Mouse (Mus musculus) hindbrain, embryonic 13.5 days (tissue): ENCODE measurements around the gene Hsd11b2. TPM values are rescaled to one million over a fixed set of nuclear protein-coding genes. Genes with fewer than 3 reads are reported as not detected.
A peak's percentile ranks its signal among the peaks of the same experiment; 100 is the strongest.
"Not testable (repeated sequence)": the region's sequence is repeated elsewhere in the genome, so short reads cannot be mapped to it uniquely, and the experiment has no call there.

Source experiments
- ATAC-seq: fragments of 200-750 bp; cut with Nextera tagmentation; 2 replicates; pipeline ENCODE4 v1.8.0; 2017; ENCODE audit warnings: moderate TSS enrichment; ENCODE audit not compliant: low FRiP score
- H3K27ac ChIP-seq: fragments of 300-500 bp; sonication (generic); 2 replicates; pipeline ENCODE4 v1.5.1; 2015; ENCODE audit warnings: inconsistent platforms, mild to moderate bottlenecking, moderate library complexity
- H3K27me3 ChIP-seq: fragments of 300-500 bp; sonication (generic); 2 replicates; pipeline ENCODE4 v1.6.1; 2015; ENCODE audit warnings: mild to moderate bottlenecking, inconsistent platforms
- H3K36me3 ChIP-seq: fragments of 300-500 bp; sonication (generic); 2 replicates; pipeline ENCODE4 v1.6.1; 2015; ENCODE audit warnings: mild to moderate bottlenecking, inconsistent platforms
- H3K4me1 ChIP-seq: fragments of 300-500 bp; sonication (generic); replicated peaks from 2 replicates; pipeline ENCODE4 v1.6.1; 2015; ENCODE audit warnings: inconsistent platforms
- H3K4me2 ChIP-seq: fragments of 300-500 bp; sonication (generic); 2 replicates; pipeline ENCODE4 v1.6.1; 2015; ENCODE audit warnings: inconsistent platforms, mild to moderate bottlenecking, moderate library complexity
- H3K4me3 ChIP-seq: fragments of 300-500 bp; sonication (generic); 2 replicates; pipeline ENCODE4 v1.5.1; 2015; ENCODE audit warnings: mild to moderate bottlenecking, inconsistent platforms
- H3K9ac ChIP-seq: fragments of 300-500 bp; sonication (generic); 2 replicates; pipeline ENCODE4 v1.6.1; 2015; ENCODE audit warnings: mild to moderate bottlenecking, inconsistent platforms
- H3K9me3 ChIP-seq: fragments of 300-500 bp; sonication (generic); 2 replicates; pipeline ENCODE4 v1.6.1; 2016; ENCODE audit warnings: inconsistent platforms
- WGBS: fragments of 180-500 bp; shearing (Covaris S2); methylation state at CpG from one replicate; pipeline ENCODE4 v1.1.7; 2015; 5-methylcytosine and 5-hydroxymethylcytosine counted together
- polyA plus RNA-seq: library from polyadenylated mRNA; unstranded; fragments of >200 nt; fragmentation: Nextera tagmentation; extraction: Ambion mirVana; gene quantifications from 2 replicates; pipeline ENCODE4 v1.2.1, GENCODE M21; 2015

The Hsd11b2 gene
- polyA plus RNA-seq, 1 experiment from 2014 or later: 11.0 TPM

DNA sequence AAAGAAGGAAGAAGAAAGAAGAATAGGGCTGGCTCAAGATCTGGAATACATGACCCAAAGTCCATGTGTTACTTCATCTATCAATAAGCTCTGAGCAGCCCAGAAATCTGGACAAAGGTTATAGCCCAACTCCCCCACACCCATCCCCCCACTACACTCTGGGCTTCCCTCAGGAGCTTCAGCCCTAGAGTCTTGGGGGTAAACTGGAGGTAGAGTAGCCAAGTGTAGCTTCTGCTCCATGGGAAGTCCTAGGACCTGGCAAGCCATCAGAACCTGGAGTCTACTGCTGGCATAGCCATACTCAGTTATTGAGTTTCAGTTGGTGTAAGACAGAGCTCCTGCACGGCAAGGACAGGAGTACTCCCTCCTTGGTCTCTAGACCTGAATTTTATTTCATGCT, 31.0 kb downstream of the Hsd11b2 start:
- Histone ChIP-seq H3K4me3 (no peak overlapping the region), H3K27me3 (no peaks in the 10 kb centered on the region), H3K4me2 (no peak overlapping the region), H3K9ac (no peak overlapping the region), H3K9me3 (no peaks in the 10 kb centered on the region), H3K27ac (no peak overlapping the region), H3K4me1 (peaks cover 13% of the 10 kb centered on the region), H3K36me3 (peaks cover 11% of the 10 kb centered on the region; the same call in 1 of the 2 replicates)
- WGBS: 88% methylated on average over 1 of the region's 1 CpGs
- no peak for ATAC-seq

DNA sequence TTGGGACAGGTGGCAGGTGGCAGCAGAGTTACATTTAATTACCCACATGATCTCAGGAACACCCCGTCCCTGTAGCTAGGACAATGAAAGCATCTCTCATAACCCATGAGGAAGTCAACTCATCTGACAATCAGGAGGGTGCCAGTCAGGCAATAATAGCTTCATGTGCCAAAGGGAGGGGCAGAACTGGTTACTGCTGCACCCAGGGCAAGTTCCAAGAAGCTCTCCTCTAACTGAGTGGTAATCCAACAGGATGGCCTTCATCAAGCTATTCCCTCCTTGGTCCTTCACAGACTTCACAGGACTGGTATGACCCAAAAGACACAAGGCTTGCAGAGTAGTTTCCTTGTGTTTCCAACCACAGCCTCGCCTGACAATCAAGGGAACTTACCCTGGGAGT, 31.5 kb downstream of the Hsd11b2 start:
- H3K4me1 ChIP-seq: peaks cover 7% of the 10 kb centered on the region
- H3K4me3 ChIP-seq: no peak overlapping the region
- no peak for ATAC-seq
- H3K27ac ChIP-seq: no peak overlapping the region
- H3K36me3 ChIP-seq: peaks cover 11% of the 10 kb centered on the region; the same call in 1 of the 2 replicates
- no peak overlapping the region for H3K4me2 ChIP-seq
- H3K9ac ChIP-seq: no peak overlapping the region
- no peaks in the 10 kb centered on the region for H3K27me3 ChIP-seq
- WGBS: 87% methylated on average over 2 of the region's 2 CpGs
- no peaks in the 10 kb centered on the region for H3K9me3 ChIP-seq

DNA sequence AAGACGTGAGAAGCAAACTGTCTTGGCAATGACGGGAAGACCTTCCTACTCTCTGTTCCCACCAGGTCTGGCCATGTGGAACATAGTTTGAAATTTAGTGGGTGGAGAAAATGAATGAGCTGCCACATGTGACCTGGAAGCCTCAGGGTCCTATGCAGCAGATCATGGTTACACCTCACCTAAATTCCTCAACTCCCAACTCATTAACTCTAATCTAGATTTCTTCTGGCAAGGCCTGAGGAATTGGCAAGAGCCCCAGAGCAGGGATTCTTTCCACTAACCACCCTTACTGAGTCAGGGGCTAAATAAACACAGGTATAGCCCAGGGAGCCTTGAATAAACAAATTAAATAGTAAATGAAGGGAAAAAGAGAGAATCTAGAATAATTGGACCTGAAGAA, 33.5 kb downstream of the Hsd11b2 start:
- no peak overlapping the region for H3K4me3 ChIP-seq
- no peaks in the 10 kb centered on the region for H3K27me3 ChIP-seq
- no peak for ATAC-seq
- H3K27ac ChIP-seq: no peak overlapping the region
- H3K4me2 ChIP-seq: no peak overlapping the region
- H3K9me3 ChIP-seq: no peaks in the 10 kb centered on the region
- H3K36me3 ChIP-seq: peaks cover 11% of the 10 kb centered on the region; the same call in 1 of the 2 replicates
- H3K9ac ChIP-seq: no peak overlapping the region
- 94% methylated on average over 2 of the region's 2 CpGs for WGBS
- H3K4me1 ChIP-seq: no peaks in the 10 kb centered on the region

DNA sequence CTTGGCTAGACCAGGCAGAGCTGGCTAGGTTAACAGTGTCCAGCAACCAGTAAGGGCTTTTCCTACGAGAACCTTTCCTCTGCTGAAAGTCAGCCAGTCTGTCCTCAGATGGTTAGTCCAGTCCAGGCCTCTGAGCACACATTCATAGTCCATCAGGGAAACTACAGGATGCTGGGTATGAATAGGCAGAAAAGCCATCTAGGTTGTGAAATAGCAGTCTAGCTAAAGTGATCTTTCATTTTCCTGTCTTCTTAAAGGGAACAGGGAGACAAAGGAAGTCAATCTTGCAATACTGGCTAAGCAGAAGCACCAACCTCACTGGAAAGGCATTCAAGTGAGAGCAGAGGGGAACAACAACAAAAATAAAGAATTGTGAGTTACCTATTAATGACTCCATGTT, 34.3 kb downstream of the Hsd11b2 start:
- Histone ChIP-seq H3K9me3 (no peaks in the 10 kb centered on the region), H3K4me3 (no peak overlapping the region), H3K27me3 (no peaks in the 10 kb centered on the region), H3K9ac (no peak overlapping the region), H3K36me3 (peaks cover 12% of the 10 kb centered on the region), H3K4me1 (no peaks in the 10 kb centered on the region), H3K4me2 (no peak overlapping the region), H3K27ac (no peak overlapping the region)
- ATAC-seq: no peak
- 81% methylated on average over 1 of the region's 1 CpGs for WGBS

DNA sequence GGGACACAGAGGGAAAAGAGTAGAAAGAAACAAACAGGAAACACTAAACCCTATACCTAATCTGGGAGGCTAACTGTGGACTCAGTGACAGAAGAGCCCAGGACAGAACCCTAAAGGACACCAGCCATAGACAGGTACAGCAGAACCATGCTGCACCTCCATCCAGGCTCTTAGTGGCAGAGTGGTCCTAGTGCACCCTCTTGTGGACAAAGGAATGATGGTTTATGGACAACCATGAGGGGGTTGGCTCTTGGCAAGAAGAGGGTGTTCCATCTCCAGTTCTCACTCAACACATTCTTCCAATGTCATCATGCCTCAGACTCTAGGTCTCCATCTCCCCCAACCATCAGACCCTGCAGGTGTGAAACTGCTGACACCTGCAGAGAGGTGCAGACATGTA, 35.5 kb downstream of the Hsd11b2 start:
- Histone ChIP-seq H3K27ac (no peak overlapping the region), H3K9me3 (no peaks in the 10 kb centered on the region), H3K4me3 (no peak overlapping the region), H3K27me3 (no peaks in the 10 kb centered on the region), H3K4me2 (no peak overlapping the region), H3K4me1 (no peaks in the 10 kb centered on the region), H3K9ac (no peak overlapping the region), H3K36me3 (peaks cover 20% of the 10 kb centered on the region)
- peak; percentile 65 for ATAC-seq

DNA sequence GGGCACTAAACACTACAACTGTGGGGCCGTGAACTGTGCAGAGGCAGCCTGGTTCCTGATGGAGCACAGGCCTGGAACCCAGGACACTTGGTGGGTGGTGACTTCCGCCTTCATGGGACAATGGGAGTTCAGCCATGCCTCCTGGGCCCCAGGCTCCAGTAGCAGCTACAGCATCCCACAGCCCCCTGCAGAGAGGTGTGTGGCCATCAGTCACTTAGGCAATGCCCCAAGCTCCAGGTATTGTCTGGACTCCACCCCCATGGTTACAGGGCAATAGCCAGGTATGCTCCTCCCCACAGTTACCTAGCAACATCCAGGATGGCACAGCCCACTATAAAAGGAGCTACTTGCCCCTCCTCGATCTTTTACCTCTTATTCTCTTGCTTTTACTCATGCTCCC, 36.7 kb downstream of the Hsd11b2 start:
- Histone ChIP-seq H3K4me1 (no peaks in the 10 kb centered on the region), H3K27ac (no peak overlapping the region), H3K27me3 (no peaks in the 10 kb centered on the region), H3K9ac (no peak overlapping the region), H3K36me3 (peaks cover 21% of the 10 kb centered on the region), H3K4me3 (no peak overlapping the region), H3K9me3 (no peaks in the 10 kb centered on the region), H3K4me2 (no peak overlapping the region)
- no peak for ATAC-seq
- 66% methylated on average over 3 of the region's 3 CpGs for WGBS

DNA sequence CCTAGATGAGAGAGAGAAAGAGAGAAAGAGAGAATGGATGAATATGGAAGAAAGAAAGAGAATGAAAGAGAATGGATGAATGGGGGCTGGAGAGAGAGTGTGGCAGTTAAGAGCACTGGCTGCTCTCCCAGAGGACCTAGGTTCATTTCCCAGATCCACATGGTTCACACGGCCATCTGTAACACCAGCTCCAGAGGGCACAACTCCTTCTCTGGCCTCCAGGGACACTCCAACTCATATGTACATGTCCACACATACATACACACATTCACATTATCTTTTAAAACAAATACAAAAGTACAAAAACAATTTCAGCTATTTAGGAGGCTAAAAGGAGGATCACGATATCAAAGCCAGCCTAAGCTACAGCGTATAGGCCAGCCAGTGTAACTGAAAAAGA, 44.3 kb downstream of the Hsd11b2 start:
- WGBS: 73% methylated on average over 3 of the region's 3 CpGs
- peaks cover 47% of the 10 kb centered on the region for H3K4me1 ChIP-seq
- H3K36me3 ChIP-seq: peaks cover 17% of the 10 kb centered on the region
- no peak overlapping the region for H3K4me3 ChIP-seq
- no peaks in the 10 kb centered on the region for H3K9me3 ChIP-seq
- no peak overlapping the region for H3K27ac ChIP-seq
- no peak overlapping the region for H3K9ac ChIP-seq
- ATAC-seq: no peak
- H3K27me3 ChIP-seq: no peaks in the 10 kb centered on the region
- no peak overlapping the region for H3K4me2 ChIP-seq

DNA sequence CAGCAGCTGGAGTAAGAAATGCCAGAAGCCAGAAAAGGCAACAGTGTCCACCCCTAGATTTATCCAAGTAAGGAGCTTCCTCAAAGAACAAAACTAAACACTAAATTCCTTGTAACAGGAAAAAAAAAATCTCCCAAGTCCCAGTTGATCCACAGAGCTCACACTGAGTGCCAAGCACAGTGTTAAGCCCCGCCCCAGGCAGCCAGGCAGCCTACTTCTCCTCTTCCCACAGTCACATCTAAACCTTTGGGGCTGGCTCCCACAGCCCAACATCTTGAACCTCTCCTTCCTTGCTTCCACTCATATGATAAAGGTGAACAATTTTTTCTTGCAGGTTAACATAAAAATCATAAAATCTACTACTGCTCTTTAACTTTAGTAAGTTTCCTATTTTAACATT, 45.3 kb downstream of the Hsd11b2 start:
- WGBS: 77% methylated on average over 1 of the region's 1 CpGs
- peak overlapping the region; percentile 35; the same call in 1 of the 2 replicates for H3K9ac ChIP-seq
- no peak overlapping the region for H3K27ac ChIP-seq
- peaks cover 10% of the 10 kb centered on the region for H3K36me3 ChIP-seq
- H3K4me1 ChIP-seq: peaks cover 47% of the 10 kb centered on the region
- no peak overlapping the region; the same call in 1 of the 2 replicates for H3K4me3 ChIP-seq
- H3K9me3 ChIP-seq: no peaks in the 10 kb centered on the region
- ATAC-seq: no peak
- peak overlapping the region; percentile 3; the same call in 1 of the 2 replicates for H3K4me2 ChIP-seq
- H3K27me3 ChIP-seq: no peaks in the 10 kb centered on the region

DNA sequence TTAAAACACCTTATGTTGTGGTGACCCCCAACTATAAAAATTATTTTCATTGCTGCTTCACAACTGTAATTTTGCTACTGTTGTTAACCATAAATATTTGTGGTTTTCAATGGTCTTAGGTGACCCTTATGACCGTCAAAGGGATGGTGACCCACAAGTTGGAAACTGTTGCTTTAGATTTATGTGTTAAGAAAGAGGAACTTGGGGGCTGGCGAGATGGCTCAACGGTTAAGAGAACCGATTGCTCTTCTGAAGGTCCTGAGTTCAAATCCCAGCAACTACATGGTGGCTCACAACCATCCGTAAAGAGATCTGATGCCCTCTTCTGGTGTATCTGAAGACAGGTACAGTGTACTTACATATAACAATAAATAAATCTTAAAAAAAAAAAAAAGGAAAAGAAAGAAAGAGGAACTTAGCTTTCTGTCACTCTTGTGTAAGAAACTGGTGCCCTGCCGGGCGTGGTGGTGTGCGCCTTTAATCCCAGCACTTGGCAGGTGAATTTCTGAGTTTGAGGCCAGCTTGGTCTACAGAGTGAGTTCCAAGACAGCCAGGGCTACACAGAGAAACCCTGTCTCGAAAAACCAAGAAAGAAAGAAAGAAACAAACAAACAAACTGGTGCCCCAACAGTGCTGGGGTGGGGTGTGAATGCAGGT, 46.1 kb downstream of the Hsd11b2 start:
- Histone ChIP-seq H3K4me1 (peaks cover 47% of the 10 kb centered on the region), H3K4me3 (peak overlapping the region; percentile 89), H3K9ac (peak overlapping the region; percentile 92), H3K4me2 (peak overlapping the region; percentile 90), H3K27ac (peak overlapping the region; percentile 95; the same call in 1 of the 2 replicates)
- 84% methylated on average over 9 of the region's 9 CpGs for WGBS
- H3K36me3 ChIP-seq, H3K27me3 ChIP-seq, H3K9me3 ChIP-seq, ATAC-seq: not testable (repeated sequence)

DNA sequence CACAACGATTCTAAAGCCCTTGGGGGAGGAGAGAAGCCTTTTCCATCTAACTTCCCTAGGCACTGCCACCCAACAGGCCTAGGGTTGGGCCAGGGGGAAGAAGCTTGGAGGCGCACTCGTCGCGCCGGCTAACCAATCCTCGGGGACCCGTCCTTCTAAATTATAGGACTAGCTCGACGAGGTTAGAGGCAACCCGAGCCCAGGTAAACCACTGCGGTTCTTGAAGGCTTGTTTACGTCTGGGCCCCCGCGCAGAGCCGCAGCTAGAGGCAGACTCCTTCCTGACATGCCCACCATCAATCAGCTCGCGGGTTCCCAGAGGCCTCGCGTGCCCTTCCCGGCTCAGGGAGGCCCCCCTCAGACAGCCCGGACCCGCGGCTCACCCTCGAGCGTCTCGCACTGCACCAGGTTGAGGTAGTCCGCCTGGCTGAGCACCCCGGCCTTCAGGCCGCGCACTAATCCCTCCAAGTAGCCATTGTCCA, 46.9 kb downstream of the Hsd11b2 start:
- H3K9ac ChIP-seq: peak overlapping the region; percentile 92
- peak; percentile 86 for ATAC-seq
- no peaks in the 10 kb centered on the region for H3K9me3 ChIP-seq
- peak overlapping the region; percentile 95 for H3K27ac ChIP-seq
- peak overlapping the region; percentile 90 for H3K4me2 ChIP-seq
- WGBS: under 1% methylated on average over 31 of the region's 31 CpGs
- peaks cover 4% of the 10 kb centered on the region for H3K36me3 ChIP-seq
- H3K27me3 ChIP-seq: no peaks in the 10 kb centered on the region
- peaks cover 47% of the 10 kb centered on the region for H3K4me1 ChIP-seq
- H3K4me3 ChIP-seq: peak overlapping the region; percentile 89

DNA sequence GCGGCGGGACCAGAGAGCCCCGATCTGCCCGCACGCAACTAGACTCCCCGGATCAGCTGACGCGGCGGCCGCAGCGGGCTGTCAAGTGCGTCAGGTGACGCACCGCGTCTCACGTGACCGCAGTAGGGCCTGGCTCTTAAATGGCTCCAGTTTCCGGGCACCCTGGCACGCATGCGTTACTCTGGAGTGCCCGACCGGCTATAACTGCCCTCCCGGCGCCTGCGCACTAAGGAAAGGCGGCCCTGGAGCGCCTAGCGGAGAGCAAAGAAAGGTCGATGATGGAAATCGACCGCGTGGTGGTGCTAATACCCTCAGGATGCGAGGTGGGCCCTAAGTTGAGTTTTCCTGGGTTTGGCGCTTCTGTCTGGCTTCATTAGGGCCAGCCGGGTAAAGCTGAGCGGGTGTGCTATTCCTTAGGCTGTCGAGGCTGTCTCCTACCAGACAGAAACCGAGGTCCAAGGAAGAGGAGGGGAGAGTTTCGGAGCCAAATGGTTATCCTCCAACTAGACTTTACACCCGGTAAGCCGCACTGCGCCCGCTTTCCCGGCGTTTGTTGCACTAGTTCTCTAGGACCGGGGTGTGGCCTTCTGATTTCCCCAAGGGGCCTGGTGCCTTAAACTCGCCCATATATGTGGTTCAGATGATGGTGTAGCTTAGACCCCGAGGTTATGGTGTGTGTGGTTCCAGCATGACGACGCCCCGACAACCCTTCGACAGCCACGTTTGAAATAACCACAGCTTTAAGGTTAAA, 47.6 kb downstream of the Hsd11b2 start, which contains the start of gene Atp6v0d1:
TSS of gene Atp6v0d1 (minus strand) at position 96 of the 751 bp plus-strand sequence.
- Histone ChIP-seq H3K27ac (peak within 1 kb of the TSS; percentile 95), H3K4me2 (peak within 1 kb of the TSS; percentile 90), H3K9me3 (no peaks in the 10 kb centered on the region), H3K9ac (peak within 1 kb of the TSS; percentile 92), H3K4me1 (peaks cover 47% of the 10 kb centered on the region), H3K4me3 (peak within 1 kb of the TSS; percentile 89), H3K27me3 (no peaks in the 10 kb centered on the region), H3K36me3 (peaks cover 4% of the 10 kb centered on the region)
- WGBS: 3% methylated on average over 51 of the region's 53 CpGs
- ATAC-seq: peak; percentile 98

DNA sequence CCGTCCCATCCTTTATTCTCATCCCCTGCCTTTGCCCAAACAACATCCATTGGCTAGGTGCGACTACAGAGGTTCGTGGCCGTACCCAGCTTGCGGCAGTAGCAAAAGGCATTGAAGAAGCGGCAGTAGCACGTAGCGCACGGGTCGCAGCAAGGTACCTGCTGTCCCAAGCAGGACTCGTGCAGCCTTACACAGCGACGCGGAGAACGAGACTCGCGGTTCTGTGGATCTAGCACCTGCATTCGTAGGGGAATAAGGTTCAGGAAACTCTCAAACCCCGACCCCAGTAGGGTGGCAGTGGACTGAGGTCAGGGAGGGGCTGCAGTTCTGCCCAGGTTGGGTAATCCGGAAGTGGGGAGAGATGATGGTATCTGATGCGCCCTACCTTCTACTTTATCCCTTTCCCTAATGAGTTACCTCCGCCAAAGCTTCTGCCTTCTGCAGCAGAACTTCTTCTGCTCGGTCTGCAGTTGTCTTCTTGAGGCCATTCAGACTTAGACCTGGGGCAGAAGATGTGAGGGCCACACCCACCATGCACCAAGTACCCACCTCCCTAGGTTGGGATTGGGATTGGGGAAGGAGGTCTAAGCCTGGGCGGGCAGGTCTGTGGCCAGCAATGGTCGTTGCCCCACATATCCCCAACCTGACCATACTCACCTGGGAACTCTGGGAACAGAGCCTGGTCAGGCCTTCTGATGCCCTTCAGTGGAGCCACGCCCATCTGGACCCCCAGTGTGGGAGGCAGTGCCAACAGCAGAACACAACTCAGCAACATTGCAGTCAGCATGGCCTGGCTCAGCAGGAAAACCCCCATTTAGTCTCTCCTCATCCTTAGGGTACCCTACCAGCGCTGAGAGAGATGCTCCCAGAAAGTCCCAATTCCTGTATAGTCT, 48.4 kb downstream of the Hsd11b2 start:
- ATAC-seq: 0 out of 2 replicates have a peak, but pooled peaks have one; percentile 1
- Histone ChIP-seq H3K36me3 (peaks cover 4% of the 10 kb centered on the region), H3K4me3 (peak overlapping the region; percentile 89), H3K9me3 (no peaks in the 10 kb centered on the region), H3K9ac (peak overlapping the region; percentile 73), H3K27ac (peak overlapping the region; percentile 73; the same call in 1 of the 2 replicates), H3K4me2 (peak overlapping the region; percentile 90), H3K4me1 (peaks cover 46% of the 10 kb centered on the region), H3K27me3 (no peaks in the 10 kb centered on the region)
- 32% methylated on average over 27 of the region's 27 CpGs for WGBS
